Mouse (Mus musculus) layer of hippocampus, postnatal 25 days (tissue): ENCODE measurements around the gene Lbr. TPM values are rescaled to one million over a fixed set of nuclear protein-coding genes. Genes with fewer than 3 reads are reported as not detected.

Source experiments
- DNase-seq, 2 experiments: peaks; one replicate each; pipeline ENCODE4 v3.0.0; 2022; ENCODE audit warnings: mixed read lengths in 2 of 2, low spot score in 1 of 2; ENCODE audit errors: extremely low spot score in 1 of 2
- total RNA-seq, 2 experiments: library from RNA; stranded (reverse); gene quantifications; 2 replicates each; pipeline ENCODE4 v1.2.3; 2021

The Lbr gene
- total RNA-seq, 2 experiments from 2014 or later: 12.4 to 12.5 TPM

GRCm38 (mm10) chr1:181853081-181853736 lies 10.4 kb upstream of the Lbr start:
- DNase-seq: no peak

GRCm38 (mm10) chr1:181852466-181852865 lies 9.6 kb upstream of the Lbr start:
- DNase-seq: no peak

- DNase-seq: peak; percentile 35 to 46
Observed at GRCm38 (mm10) chr1:181851521-181852310, 8.9 kb upstream of the Lbr start.

GRCm38 (mm10) chr1:181850441-181850840 lies 7.6 kb upstream of the Lbr start:
- no peak for DNase-seq

- DNase-seq: no peak
Observed at GRCm38 (mm10) chr1:181848210-181848609, 5.4 kb upstream of the Lbr start.

- no peak for DNase-seq
Observed at GRCm38 (mm10) chr1:181847396-181847795, 4.5 kb upstream of the Lbr start.

- DNase-seq: no peak
Observed at GRCm38 (mm10) chr1:181845767-181846166, 2.9 kb upstream of the Lbr start.

- no peak for DNase-seq
Observed at GRCm38 (mm10) chr1:181844874-181845547, 2.2 kb upstream of the Lbr start.

- peak; percentile 82 to 89 for DNase-seq
Observed at GRCm38 (mm10) chr1:181841864-181842672, 778 bp downstream of the Lbr start.

- no peak for DNase-seq
Observed at GRCm38 (mm10) chr1:181841396-181841795, 1.4 kb downstream of the Lbr start.

- no peak for DNase-seq
Observed at GRCm38 (mm10) chr1:181839746-181840366, 3.0 kb downstream of the Lbr start.

- DNase-seq: no peak
Observed at GRCm38 (mm10) chr1:181838111-181838510, 4.7 kb downstream of the Lbr start.

GRCm38 (mm10) chr1:181833143-181833542 lies 9.7 kb downstream of the Lbr start:
- no peak for DNase-seq

GRCm38 (mm10) chr1:181832720-181833119 lies 10.1 kb downstream of the Lbr start:
- no peak for DNase-seq

GRCm38 (mm10) chr1:181828365-181828764 lies 14.5 kb downstream of the Lbr start:
- no peak for DNase-seq

GRCm38 (mm10) chr1:181826716-181827115 lies 16.1 kb downstream of the Lbr start:
- no peak for DNase-seq

GRCm38 (mm10) chr1:181811481-181812223 lies 31.2 kb downstream of the Lbr start:
- peak in 1 of 2 experiments; percentile 26 for DNase-seq

GRCm38 (mm10) chr1:181800667-181801066 lies 42.2 kb downstream of the Lbr start:
- DNase-seq: no peak

- no peak for DNase-seq
Observed at GRCm38 (mm10) chr1:181799911-181800310, 42.9 kb downstream of the Lbr start.
